Mouse (Mus musculus): ENCODE data around the gene Galnt5. TPM values are rescaled to one million over a fixed set of nuclear protein-coding genes. Genes with fewer than 3 reads are reported as not detected.

Gene Galnt5
- total RNA-seq, 4 experiments from 2014 or later, result 0.08 TPM; not detected in 3

Other genes with a start within 250 kb of the Galnt5 start
- 10 to 100 TPM; 35.1 to 43.3 (median 37.8) TPM for gene Ermn, start 55.0 kb downstream of the Galnt5 start, total RNA-seq (2022)
- under 1 TPM in 3 of 4 experiments, not detected in 1; 0.07 to 0.98 (median 0.93) TPM for gene Cytip, start 197.6 kb downstream of the Galnt5 start, total RNA-seq (2022)